Mouse (Mus musculus) brain, adult 2 months (tissue): ENCODE measurements around the gene Nkiras1.
A peak's percentile ranks its signal among the peaks of the same experiment; 100 is the strongest.

Experiments used
- DNase-seq: peaks from one replicate; pipeline ENCODE4 v3.0.0; 2011; ENCODE audit warnings: low read depth, low spot score

The Nkiras1 gene

DNA sequence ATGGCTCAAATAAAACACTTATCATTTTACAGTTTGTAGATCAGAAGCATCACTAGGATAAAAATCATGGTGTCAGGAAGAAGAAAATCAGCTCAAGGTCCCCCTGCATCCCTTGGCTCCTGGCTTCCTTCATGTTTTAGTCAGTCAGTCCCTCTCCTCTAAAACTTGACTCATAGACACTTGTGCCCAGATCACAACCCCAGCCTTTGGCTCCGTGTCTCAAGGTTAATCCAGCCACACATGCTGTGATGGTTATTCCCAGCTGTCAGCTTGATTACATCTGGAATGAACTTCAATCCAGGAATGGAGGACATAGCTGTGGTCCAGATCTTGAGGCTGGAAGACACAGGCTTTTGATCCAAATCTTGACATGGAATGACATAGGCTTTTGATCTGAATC is 3.6 kb downstream of the Nkiras1 start:
- DNase-seq: no peak

- DNase-seq: peak; percentile 53
Observed at GRCm38 (mm10) chr14:18280375-18280774, 9.4 kb downstream of the Nkiras1 start.

- DNase-seq: peak; percentile 60
Observed at GRCm38 (mm10) chr14:18284581-18284980, 13.6 kb downstream of the Nkiras1 start.

DNA sequence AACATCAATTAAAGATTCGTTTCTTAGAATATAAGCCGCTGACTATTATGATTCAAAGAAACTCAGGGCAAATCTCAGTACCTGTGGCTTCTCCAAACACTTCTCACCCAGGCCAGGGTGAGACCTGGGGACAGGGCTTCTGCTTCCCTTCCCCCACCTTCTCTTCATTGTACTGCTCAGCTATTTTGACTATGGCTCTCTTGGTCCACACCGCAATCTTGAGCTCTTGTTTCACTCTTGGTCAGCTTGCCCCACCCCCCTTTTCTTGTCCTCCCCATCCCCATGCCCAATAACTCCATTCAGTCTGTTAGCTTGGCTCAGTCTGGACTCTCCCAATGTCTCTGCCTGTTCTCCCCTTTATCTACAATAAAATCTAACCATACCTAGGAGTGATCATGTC is 14.5 kb downstream of the Nkiras1 start:
- DNase-seq: no peak

GRCm38 (mm10) chr14:18286441-18286840 is 15.5 kb downstream of the Nkiras1 start:
- no peak for DNase-seq

DNA sequence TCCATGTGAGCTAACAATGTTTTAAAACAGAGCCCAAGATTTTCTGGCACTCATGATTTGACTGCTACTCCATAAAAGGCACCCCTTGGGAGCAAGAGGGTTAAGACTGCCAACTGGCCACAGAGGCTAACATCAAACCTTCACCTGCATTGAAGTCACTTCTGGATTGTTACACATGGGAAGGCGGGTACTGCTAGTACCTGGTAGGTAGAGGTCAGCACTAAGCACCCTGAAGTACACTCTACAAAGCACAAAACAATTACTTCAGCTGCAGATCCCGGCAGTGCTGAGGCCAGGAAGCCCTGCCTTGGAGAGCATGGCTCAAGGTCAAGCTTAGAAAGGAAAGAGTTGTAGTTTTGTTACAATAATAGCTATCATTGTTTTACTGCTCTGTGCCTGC is 16.5 kb downstream of the Nkiras1 start:
- no peak for DNase-seq

DNA sequence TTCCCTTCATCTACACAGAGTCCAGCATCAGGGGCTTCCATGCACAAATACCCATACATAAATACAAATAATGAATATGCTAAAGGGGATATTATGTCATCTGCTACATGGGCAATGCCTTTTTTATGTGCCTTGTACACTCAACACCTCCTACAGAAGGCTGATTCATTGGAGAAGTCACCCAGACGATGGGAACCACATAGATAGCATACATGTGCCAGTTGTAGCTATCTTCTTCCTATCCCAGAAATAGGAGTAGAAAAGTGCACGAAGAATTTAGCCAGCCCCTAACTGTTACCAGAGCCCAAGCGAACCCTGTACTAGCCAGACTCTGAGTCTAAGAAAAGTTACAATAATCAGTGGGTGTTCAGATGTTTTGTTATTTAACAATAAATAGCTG is 21.2 kb downstream of the Nkiras1 start:
- DNase-seq: peak; percentile 61

DNA sequence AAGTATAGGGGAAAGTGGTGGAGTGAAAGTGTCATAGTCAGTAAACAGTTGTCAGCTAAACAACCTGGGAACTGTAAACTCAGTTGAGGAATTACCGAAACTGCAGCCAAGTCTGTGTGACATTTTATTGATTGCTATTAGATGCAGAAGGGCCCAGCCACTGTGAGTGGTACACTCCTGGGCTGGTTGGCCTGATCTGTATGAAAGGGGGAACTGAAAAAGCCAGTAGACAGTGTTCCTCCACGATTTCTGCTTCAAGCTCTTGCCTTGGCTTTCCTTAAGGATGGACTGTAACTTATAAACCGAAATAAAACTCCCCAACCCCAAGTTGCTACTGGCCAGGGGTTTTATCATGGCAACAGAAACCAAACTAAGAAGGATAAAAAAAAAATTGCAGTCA is 21.6 kb downstream of the Nkiras1 start:
- no peak for DNase-seq

DNA sequence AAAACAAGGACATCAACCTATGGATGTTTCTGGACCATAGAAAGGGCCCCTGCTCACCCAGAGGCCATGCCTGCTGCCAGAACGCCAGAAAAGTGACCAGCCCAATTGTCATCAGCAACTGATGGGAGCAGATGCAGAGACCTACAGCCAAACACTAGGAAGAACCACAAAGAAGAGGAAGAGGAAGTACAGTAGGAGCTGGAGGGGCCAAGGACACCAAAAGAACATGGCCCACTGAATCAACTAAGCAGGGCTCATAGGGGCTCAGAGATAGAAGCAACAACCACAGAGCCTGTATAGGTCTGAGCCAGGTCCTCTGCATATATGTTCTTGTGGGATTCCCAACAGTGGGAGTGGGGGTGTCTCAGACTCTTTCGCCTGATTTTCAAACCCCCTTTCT is 26.5 kb downstream of the Nkiras1 start:
- no peak for DNase-seq

- no peak for DNase-seq
Observed at GRCm38 (mm10) chr14:18298874-18299273, 27.9 kb downstream of the Nkiras1 start.

DNA sequence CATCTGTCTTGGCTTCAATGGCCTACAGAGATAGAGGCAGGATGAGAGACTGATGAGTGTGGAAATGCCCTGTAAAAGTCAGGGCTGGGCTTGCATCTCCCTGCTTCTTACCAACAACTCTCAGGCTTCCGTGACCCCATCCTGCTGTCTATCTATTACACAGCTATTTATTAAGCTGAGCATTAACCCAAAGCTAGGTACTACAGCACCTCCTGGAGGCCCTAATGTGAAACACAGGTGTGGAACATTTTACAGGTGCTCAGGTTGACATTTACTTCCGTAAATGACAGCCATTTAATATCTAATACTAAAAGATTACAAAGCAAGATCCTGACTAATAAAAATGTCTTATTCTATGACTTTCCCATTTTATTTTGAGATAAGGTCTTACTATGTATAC is 29.7 kb downstream of the Nkiras1 start:
- no peak for DNase-seq

- no peak for DNase-seq
Observed at GRCm38 (mm10) chr14:18301591-18301990, 30.7 kb downstream of the Nkiras1 start.

DNA sequence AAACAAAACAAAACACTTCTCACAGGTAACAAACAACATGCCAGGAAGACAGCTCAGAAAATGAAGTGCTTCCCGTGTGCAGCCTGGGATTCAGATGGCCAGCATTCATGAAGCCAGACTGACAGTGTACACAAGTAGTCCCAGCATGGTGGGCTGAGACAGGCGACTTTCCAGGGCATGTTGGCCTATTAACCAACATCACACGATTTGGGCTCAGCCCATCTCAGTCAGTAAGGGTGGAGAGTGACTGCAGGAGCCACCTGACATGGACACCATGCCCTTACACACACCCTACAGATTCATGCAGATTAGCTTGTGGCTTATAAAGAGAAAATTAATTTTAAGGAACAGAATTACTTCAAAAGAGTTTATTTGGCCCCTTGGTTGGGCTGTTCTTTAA is 31.8 kb downstream of the Nkiras1 start:
- no peak for DNase-seq

- peak; percentile 79 for DNase-seq
Observed at GRCm38 (mm10) chr14:18303262-18303661, 32.3 kb downstream of the Nkiras1 start.

GRCm38 (mm10) chr14:18304165-18304564 is 33.2 kb downstream of the Nkiras1 start:
- no peak for DNase-seq

- no peak for DNase-seq
Observed at GRCm38 (mm10) chr14:18317457-18318411, 46.8 kb downstream of the Nkiras1 start.

GRCm38 (mm10) chr14:18326968-18327672 is 56.2 kb downstream of the Nkiras1 start:
- DNase-seq: peak; percentile 23

DNA sequence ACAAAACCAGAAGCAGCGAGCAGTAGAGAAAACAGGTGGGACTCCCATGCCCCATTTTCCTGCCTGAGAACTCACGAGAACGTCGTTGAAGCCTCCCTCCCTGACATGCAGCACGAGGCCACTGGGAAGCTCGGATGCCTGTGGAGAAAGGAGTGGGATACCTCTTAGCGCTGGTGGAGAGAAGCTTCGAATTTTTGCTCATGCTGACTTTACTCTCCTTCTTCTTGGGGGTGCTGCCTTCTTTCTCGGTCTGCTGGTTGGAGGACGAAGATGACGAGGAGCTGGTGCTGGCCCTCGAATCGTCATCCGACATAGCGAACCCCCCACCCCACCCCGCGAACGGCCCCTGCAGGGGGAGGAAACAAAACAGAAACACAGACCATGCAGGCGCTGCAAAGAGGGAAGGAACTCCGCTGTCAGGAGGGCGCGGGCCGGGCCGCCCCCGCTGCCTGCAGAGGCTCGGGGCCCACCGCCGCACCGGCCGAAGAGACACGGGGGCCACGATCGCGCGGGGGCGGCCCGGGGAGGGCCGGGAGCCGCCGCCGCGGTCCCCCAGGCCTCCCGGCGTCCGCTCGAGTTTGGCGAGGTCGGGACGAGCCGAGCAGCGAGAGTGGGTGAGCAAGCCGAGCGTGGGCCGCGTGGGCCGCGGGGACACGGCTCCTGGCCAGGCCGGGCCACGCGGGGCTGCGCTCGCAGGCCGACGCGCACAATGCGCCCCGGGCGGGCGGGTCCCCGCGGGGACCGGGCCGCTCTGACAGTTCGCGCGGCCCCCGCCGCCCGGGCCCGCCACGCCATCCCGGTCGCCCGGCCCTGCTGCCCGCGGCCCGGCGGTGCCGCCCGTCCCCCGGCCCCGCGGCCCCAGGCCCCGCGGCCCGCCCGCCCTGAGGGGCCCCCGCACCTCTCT is 60.1 kb downstream of the Nkiras1 start:
- peak; percentile 53 for DNase-seq

GRCm38 (mm10) chr14:18331693-18332131 is 60.8 kb downstream of the Nkiras1 start, which contains the start of gene Ube2e1:
Gene Ube2e1 (minus strand): TSS chr14:18331859.
- DNase-seq: peak; percentile 88
